Mouse (Mus musculus): ENCODE results near the gene Tfap2e.

- TF ChIP-seq GATA1 (IDR thresholded peaks at IDR 0.05; ENCODE audit: borderline replicate concordance, low read length) (no peak), CTCF (IDR thresholded peaks at IDR 0.05; ENCODE audit: low read depth, low read length) (no peak), TAL1 (conservative IDR thresholded peaks at IDR 0.05; ENCODE audit: low read depth, low read length) (no peak), POLR2AphosphoS5 (IDR thresholded peaks at IDR 0.05; ENCODE audit: insufficient replicate concordance, low read depth, low read length) (no peak), GATA2 (IDR thresholded peaks at IDR 0.05; ENCODE audit: borderline replicate concordance, low read depth, low read length) (no peak)
Observed at GRCm38 (mm10) chr4:126677054-126678003, 58.7 kb downstream of the Tfap2e start, which contains the start of gene Psmb2.

Measured in G1E (cell line).